Mouse (Mus musculus) heart, adult 10 weeks (tissue): ENCODE data around the gene Plcb3. TPM values are rescaled to one million over a fixed set of nuclear protein-coding genes. Genes with fewer than 3 reads are reported as not detected.

ENCODE experiments used
- polyA plus RNA-seq: library from polyadenylated mRNA; stranded (reverse); fragments of 350-450 nt; fragmentation: Illumina TruSeq; extraction: RNeasy Lipid Tissue Mini Kit (QIAGEN cat#74804); gene quantifications from one replicate; pipeline ENCODE4 v1.2.3, GENCODE M21; 2014; ENCODE audit warnings: low read depth, low replicate concordance

The Plcb3 gene
- 21.0 TPM for polyA plus RNA-seq

GRCm38 (mm10) chr19:6975537-6976521, at the start of gene Plcb3:
Plcb3 (minus strand) TSS chr19:6976470.

DNA sequence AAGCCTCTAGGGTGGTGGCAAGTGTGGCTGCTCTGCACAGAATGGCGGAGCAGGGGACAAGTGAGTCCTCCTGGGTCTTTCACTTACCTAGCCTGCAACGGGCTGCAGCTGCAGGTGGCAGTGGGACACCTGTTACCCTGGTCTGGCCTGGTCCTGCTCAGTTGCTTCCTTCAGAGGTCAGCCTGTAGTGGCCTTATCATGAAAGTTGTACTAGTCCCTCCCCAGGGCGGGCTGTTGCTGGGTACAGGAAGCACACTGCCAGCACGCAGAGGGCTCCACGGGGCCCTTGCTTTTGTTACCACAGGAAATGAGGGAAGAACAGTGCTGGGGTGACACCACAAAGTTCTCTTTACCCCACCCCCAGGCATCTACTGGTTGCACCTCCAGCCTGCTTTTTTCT, 42.9 kb upstream of the Plcb3 start, which contains the start of gene Fermt3:
TSS of gene Fermt3 (minus strand) at position 279 of the 400 bp plus-strand sequence.

GRCm38 (mm10) chr19:6996006-6996405, 19.7 kb upstream of the Plcb3 start, which contains the start of the genes Nudt22 and Trpt1:
Nudt22 (minus strand) TSS chr19:6996117.
Trpt1 (plus strand) TSS chr19:6996131.

GRCm38 (mm10) chr19:6992011-6992858, 16.0 kb upstream of the Plcb3 start, which contains the start of gene Dnajc4:
Dnajc4 (minus strand) TSS chr19:6992572.

DNA sequence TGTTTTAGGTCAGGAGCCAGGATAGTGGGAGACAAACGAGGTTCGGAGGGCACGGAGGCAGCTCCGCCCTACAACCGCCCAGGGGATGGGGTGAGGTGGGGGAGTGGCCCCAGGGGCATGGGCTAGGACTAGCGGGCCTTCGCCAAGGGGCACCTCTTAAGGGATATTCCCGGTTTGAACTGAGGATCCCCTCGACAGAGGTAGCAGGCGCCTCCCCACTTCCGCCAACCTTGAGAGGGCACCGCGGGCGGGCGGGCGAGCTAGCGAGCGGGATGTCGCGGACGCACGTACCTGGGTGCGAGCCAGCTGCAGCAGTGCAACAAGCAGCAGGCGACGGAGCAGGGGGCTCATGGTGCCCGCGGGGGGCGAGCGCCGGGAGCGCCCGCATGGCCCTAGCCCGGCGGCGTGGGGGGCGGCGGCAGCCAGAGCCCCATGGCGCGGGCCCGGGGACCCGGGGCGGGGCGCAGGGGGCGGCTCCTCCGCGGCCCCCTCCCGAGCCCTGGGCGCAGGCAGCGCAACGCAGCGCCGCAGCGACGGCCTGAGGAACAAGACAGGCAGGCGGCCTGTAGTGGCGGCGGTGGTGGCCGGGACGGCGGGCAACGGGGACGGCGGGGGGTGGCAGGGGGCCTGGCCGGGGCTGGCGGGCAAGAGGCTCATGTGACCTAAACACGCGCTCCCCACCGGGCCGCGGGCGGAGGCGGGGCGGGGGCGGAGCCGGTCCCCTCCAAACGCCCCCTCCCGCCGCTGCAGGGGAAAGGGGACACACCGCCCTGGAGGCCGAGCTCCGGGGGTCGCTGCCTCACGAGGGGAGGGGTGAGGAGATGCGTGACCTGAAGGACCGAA, 11.0 kb upstream of the Plcb3 start, which contains the start of gene Vegfb:
TSS of gene Vegfb (minus strand) at position 591 of the 843 bp plus-strand sequence.

GRCm38 (mm10) chr19:6980381-6981093, 4.3 kb upstream of the Plcb3 start, which contains the start of gene Fkbp2:
Fkbp2 (minus strand) TSS chr19:6980501.

GRCm38 (mm10) chr19:6974211-6975205, 1.8 kb downstream of the Plcb3 start, which contains the start of gene Ppp1r14b:
Ppp1r14b (plus strand) TSS chr19:6974968.

GRCm38 (mm10) chr19:6942249-6942691, 34.0 kb downstream of the Plcb3 start, which contains the start of gene Gpr137:
Gpr137 (minus strand) TSS chr19:6942480.

GRCm38 (mm10) chr19:6941372-6942248, 34.7 kb downstream of the Plcb3 start, which contains the start of gene Bad:
Bad (plus strand) TSS chr19:6941861.

DNA sequence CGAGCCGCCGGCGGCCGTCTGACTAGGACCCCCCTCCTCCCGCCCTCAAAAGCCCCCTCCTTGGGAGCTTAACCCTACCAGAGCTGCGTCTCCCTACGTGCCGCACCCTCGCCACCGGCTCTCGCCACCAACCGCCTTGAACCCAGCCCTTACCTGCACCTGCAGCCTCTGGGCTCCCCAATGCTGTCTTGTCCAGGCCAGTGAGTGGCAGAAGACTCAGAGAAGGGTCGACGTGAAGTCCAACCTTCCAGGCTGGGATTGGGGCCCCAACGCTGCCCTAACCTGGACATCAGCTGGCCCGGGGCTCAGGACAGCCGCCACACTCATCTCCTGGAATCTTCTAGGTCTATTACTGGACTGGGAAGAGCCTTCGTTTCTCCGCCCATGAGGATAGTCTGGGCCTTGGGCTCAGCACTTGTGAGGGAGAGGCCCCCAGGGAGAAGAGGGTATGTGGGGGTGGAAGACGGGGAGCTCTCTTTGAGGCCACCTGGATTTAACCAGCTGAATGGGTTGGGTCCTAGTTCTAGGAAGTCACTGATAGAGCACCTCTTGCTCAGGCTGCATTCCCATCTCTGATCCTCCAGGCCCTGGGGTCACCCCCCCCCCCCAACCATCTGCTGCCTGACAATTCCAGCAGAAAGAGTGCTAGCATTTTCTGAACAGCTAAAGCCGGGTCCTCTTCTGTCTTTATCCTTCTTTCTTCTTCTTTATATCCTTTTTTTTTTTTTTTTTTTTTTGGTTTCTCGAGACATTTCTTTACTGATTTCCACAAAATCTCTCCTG, 41.9 kb downstream of the Plcb3 start, which contains the start of gene Kcnk4:
TSS of gene Kcnk4 (minus strand) at position 321 of the 783 bp plus-strand sequence.

GRCm38 (mm10) chr19:6925307-6925573, 51.0 kb downstream of the Plcb3 start, which contains the start of gene Catsperz:
Catsperz (minus strand) TSS chr19:6925380.

DNA sequence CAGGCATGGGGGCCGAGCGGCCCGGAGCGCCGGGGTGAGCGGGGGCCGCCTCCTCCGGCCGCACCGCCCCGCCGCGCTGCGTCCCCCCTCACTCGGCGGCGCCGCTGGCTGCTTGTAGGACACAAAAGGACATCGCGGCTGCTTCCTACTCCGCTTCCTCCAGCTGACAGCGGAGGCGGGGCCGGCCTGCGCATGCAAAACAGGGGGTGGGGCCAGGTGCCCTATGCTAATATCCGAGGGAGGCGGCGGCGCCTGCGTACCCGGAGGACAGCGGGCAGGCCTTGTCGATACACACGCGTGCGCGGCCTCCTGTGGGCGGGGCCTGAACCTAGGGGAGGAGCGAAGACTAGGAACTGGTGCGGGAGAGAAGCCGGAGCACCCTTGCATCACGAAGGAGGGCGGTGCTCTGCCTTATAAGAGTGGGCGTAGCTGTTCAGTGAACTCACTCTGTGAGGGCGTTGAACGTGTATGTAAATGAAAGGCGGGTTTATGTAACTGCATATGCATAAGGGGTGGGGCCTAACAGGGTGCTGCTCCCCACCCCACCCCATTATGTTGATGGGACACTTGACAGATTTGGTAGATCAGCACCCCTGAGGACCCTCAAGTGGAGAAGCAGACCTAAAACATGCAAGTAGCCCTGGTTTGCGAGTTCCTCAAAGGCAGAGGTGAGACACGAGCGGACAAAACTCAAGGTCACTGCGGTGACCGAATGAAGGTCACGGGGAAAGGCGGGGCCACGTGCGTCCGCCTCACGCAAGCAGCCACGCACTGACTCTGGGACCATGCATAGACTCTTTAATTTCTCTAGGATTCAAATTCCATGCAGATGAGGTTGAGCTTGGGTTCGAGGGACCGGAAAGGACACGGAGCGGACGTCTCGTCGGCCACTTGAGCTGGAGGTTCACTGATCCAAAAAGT, 54.4 kb downstream of the Plcb3 start, which contains the start of gene Esrra:
TSS of gene Esrra (minus strand) at position 167 of the 921 bp plus-strand sequence.

DNA sequence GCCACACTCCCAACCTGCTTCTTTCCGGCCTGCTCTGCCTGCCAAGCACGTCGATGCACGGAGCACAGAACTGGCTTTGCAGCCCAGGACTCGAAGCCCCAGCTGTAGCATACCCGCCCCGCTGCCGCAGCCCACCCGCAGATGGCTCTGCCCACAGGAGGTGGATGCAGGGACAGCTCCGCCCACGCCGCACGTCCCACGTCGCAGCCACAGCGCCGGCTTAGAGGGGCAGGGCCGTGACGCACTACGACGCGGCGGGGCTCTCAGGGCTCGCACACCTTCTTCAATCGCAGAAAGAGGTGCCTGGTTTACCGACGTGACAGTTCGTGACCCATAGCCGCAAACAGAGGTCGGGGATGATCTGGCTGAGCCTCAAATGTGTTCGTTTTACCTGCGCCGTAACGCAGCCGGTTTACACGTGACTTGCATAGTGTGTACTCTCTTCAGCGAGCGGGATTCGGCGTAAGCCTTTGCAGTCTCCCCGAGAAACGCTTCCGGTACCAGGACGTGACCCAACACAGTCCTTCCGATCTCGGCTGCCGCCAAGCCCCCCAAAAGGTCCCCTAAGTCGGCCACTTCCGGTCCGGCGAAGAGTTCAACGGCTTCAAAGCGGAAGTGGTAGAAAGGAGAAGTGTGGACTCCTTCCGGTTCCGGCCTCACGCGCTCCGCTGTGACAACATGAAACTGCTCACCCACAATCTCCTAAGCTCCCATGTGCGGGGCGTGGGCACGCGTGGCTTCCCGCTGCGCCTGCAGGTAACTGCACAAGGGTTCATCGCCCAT, 66.6 kb downstream of the Plcb3 start, which contains the start of the genes Trmt112 and Prdx5:
TSS of gene Trmt112 (plus strand) at position 192 of the 783 bp plus-strand sequence.
TSS of gene Prdx5 (minus strand) at position 600 of the 783 bp plus-strand sequence.

